Mouse (Mus musculus): ENCODE measurements at regions not wholly inside any gene's neighbourhood (a gene's known extent, or its start where the extent isn't known, plus 50 kb on each side); places are given as distances from the start of the nearest gene placed in this dataset.

DNA sequence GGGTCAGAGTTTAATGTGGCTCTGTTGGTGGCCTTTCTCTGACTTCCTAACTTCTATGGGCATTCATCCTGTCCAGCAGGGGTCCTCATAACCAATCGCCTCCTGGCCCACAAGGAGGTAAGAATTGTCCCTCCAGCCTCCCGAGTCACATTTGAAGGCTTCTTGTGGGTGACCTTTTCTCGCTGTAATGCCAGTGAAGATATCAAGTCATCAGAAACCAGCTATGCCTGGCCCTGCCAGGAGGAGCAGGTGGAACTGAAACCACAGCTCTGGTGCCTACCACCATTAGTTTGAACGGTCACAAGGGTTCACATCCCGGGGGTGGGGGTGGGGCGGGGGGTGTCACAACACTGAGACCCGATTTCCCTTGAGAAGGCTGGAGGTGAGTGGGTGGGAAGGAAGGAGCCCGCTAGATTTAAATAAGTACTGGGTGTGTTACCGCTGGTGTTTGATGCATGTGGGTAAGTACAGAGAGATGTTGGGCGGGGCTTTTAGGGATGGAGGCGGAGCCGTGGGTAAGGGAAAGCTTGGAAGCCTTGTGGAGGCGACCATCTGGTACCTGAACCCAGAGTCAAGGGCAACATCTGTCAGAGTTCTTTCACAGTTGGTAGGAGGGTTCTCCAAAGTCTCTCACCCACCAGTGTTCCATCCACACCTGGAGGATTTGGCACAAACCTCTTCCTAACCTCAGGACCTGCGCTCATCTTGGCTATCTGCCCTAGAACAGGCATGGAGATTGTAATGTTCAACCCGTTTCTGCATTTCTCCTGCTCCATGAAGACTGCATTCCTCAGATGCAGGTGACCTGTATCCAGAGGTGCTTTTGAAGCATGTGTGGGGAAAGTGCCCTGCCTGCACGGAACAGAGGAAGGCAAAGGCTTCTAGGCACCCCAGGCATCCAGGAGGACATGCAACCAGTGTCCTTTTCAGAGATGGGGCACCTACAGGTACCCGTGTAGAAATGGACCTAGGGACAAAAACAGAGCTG is 128.2 kb downstream of the Cd24a start:
- ATAC-seq (replicated peaks; ENCODE audit: low FRiP score), result peak; percentile 23; the same call in 1 of the 2 replicates
- H3K9me3 ChIP-seq (replicated peaks), result no peaks in the 10 kb centered on the region
- H3K4me1 ChIP-seq, result peaks cover 17% of the 10 kb centered on the region; the same call in 1 of the 2 replicates
- no peak overlapping the region for H3K4me2 ChIP-seq
- H3K36me3 ChIP-seq, result no peaks in the 10 kb centered on the region
- no peak overlapping the region for H3K4me3 ChIP-seq (replicated peaks)
- 62% methylated on average over 17 of the region's 17 CpGs for WGBS
- no peak overlapping the region for H3K9ac ChIP-seq
- H3K27ac ChIP-seq, result peak overlapping the region; percentile 45; the same call in 1 of the 2 replicates
- no peaks in the 10 kb centered on the region for H3K27me3 ChIP-seq

GRCm38 (mm10) chr10:43707011-43707410 is 128.9 kb downstream of the Cd24a start:
- Histone ChIP-seq H3K9me3 (replicated peaks) (no peaks in the 10 kb centered on the region), H3K36me3 (no peaks in the 10 kb centered on the region), H3K9ac (no peak overlapping the region), H3K27ac (peak overlapping the region; percentile 56; the same call in 1 of the 2 replicates), H3K27me3 (no peaks in the 10 kb centered on the region), H3K4me1 (peaks cover 17% of the 10 kb centered on the region; the same call in 1 of the 2 replicates), H3K4me3 (replicated peaks) (no peak overlapping the region), H3K4me2 (no peak overlapping the region)
- 86% methylated on average over 5 of the region's 5 CpGs for WGBS
- no peak for ATAC-seq (replicated peaks; ENCODE audit: low FRiP score)

DNA sequence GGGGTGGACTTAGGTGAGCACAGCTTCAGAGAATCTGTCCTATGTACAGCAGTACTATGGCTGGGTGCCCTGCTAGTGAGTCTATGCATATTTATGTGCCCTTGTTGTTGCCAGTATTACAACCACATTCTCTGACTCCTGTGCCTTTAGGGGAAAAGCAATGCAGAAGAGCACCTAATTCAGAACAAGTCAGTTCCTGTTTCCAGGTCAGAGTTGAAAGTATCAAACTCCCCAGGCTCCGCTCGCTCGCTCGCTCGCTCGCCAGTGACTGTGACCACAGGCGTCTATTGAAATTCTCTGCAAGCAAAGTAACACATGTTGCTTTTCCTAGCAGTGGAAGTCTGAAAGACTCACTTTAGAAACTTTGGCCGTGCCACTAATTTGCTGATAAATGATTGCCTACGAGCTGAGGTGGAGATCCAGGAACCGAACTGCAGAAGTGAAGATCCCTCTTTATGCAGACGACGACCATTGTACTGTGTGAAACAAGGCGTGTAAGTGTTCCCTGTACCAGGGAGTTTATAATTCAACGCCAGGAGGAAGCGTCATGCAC is 129.8 kb downstream of the Cd24a start:
- WGBS, result 52% methylated on average over 15 of the region's 15 CpGs
- ATAC-seq (replicated peaks; ENCODE audit: low FRiP score), result peak; percentile 44

GRCm38 (mm10) chr10:43709278-43710033 is 131.4 kb downstream of the Cd24a start:
- Histone ChIP-seq H3K4me2 (no peak overlapping the region), H3K9ac (no peak overlapping the region), H3K4me1 (peaks cover 17% of the 10 kb centered on the region; the same call in 1 of the 2 replicates), H3K4me3 (replicated peaks) (no peak overlapping the region), H3K27ac (no peak overlapping the region), H3K9me3 (replicated peaks) (no peaks in the 10 kb centered on the region), H3K27me3 (no peaks in the 10 kb centered on the region), H3K36me3 (no peaks in the 10 kb centered on the region)
- ATAC-seq (replicated peaks; ENCODE audit: low FRiP score), result no peak
- WGBS, result 94% methylated on average over 6 of the region's 6 CpGs

More for the DNA sequence above, 129.8 kb downstream of the Cd24a start:
- no peak overlapping the region for H3K4me3 ChIP-seq (replicated peaks)
- peaks cover 17% of the 10 kb centered on the region; the same call in 1 of the 2 replicates for H3K4me1 ChIP-seq
- H3K27ac ChIP-seq, result peak overlapping the region; percentile 62
- no peak overlapping the region for H3K9ac ChIP-seq
- H3K36me3 ChIP-seq, result no peaks in the 10 kb centered on the region
- H3K9me3 ChIP-seq (replicated peaks), result no peaks in the 10 kb centered on the region
- no peaks in the 10 kb centered on the region for H3K27me3 ChIP-seq
- H3K4me2 ChIP-seq, result no peak overlapping the region

GRCm38 (mm10) chr10:43710186-43710885 is 132.3 kb downstream of the Cd24a start:
- H3K27me3 ChIP-seq, result no peaks in the 10 kb centered on the region
- H3K4me2 ChIP-seq, result no peak overlapping the region
- no peak overlapping the region for H3K27ac ChIP-seq
- no peak overlapping the region for H3K9ac ChIP-seq
- no peak for ATAC-seq (replicated peaks; ENCODE audit: low FRiP score)
- 72% methylated on average over 8 of the region's 8 CpGs for WGBS
- no peak overlapping the region for H3K4me3 ChIP-seq (replicated peaks)
- no peaks in the 10 kb centered on the region for H3K36me3 ChIP-seq
- no peaks in the 10 kb centered on the region for H3K9me3 ChIP-seq (replicated peaks)
- peaks cover 17% of the 10 kb centered on the region; the same call in 1 of the 2 replicates for H3K4me1 ChIP-seq

- no peaks in the 10 kb centered on the region for H3K27me3 ChIP-seq
- peaks cover 17% of the 10 kb centered on the region; the same call in 1 of the 2 replicates for H3K4me1 ChIP-seq
- WGBS, result 88% methylated on average over 2 of the region's 2 CpGs
- ATAC-seq (replicated peaks; ENCODE audit: low FRiP score), result no peak
- H3K27ac ChIP-seq, result no peak overlapping the region
- no peaks in the 10 kb centered on the region for H3K36me3 ChIP-seq
- H3K9me3 ChIP-seq (replicated peaks), result no peaks in the 10 kb centered on the region
- no peak overlapping the region for H3K9ac ChIP-seq
- H3K4me2 ChIP-seq, result no peak overlapping the region
- no peak overlapping the region for H3K4me3 ChIP-seq (replicated peaks)
Observed at GRCm38 (mm10) chr10:43710886-43711256, 132.8 kb downstream of the Cd24a start.

DNA sequence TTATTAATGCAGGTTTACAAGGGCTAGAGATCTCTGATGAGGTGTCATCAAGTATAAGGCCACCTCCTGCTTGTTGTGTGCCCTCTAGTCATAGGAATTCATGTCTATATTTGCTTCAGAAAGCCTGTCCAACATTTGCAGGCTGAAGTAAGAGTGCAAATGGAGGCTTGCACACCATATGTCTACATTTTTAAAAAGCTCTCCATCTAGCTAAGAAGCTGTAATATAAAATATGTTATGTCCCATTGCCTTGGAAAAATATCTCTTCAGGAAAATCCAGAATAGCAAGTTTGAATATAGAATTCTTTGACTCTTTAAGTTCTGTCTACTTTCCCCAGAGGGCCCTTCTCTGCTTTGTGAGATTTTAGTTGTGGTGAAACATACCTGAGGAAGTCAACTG is 134.6 kb downstream of the Cd24a start:
- Histone ChIP-seq H3K27me3 (no peaks in the 10 kb centered on the region), H3K27ac (no peak overlapping the region), H3K9me3 (replicated peaks) (no peaks in the 10 kb centered on the region), H3K9ac (no peak overlapping the region), H3K4me3 (replicated peaks) (no peak overlapping the region), H3K4me2 (no peak overlapping the region), H3K36me3 (no peaks in the 10 kb centered on the region), H3K4me1 (0 out of 2 replicates have a peak, but pooled peaks cover 5% of the 10 kb centered on the region)
- ATAC-seq (replicated peaks; ENCODE audit: low FRiP score), result no peak

DNA sequence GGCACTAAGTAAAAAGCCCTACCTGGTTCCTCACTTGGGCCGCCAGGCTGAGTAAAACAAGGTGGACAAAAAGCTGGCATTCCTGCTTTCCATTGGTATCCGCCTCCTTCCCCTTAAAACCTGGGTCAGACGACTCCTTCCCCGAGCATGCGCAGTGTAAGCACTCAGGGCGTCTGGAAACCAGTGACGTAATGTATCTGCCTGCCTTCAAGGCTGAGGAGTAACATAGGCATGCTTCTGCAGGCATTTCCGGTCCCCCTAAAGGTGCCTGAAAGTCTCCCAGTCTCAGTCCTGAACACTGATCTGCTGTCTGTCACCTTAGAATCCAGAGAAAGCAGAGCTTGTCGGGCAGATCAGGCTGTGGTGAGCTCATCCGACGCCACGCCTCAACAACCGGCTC is 140.7 kb downstream of the Cd24a start:
- Histone ChIP-seq H3K36me3 (no peaks in the 10 kb centered on the region), H3K9me3 (replicated peaks) (no peaks in the 10 kb centered on the region), H3K9ac (no peak overlapping the region), H3K4me3 (replicated peaks) (no peak overlapping the region), H3K4me2 (no peak overlapping the region), H3K27ac (peak overlapping the region; percentile 10; the same call in 1 of the 2 replicates), H3K4me1 (peaks cover 32% of the 10 kb centered on the region), H3K27me3 (no peaks in the 10 kb centered on the region)
- no peak for ATAC-seq (replicated peaks; ENCODE audit: low FRiP score)
- 53% methylated on average over 13 of the region's 13 CpGs for WGBS

- Histone ChIP-seq H3K4me1 (peaks cover 36% of the 10 kb centered on the region), H3K9ac (no peak overlapping the region), H3K4me2 (no peak overlapping the region), H3K9me3 (replicated peaks) (no peaks in the 10 kb centered on the region), H3K27ac (no peak overlapping the region), H3K27me3 (no peaks in the 10 kb centered on the region), H3K36me3 (no peaks in the 10 kb centered on the region), H3K4me3 (replicated peaks) (no peak overlapping the region)
- 55% methylated on average over 4 of the region's 4 CpGs for WGBS
- no peak for ATAC-seq (replicated peaks; ENCODE audit: low FRiP score)
Observed at GRCm38 (mm10) chr10:43721356-43721755, 143.3 kb downstream of the Cd24a start.

DNA sequence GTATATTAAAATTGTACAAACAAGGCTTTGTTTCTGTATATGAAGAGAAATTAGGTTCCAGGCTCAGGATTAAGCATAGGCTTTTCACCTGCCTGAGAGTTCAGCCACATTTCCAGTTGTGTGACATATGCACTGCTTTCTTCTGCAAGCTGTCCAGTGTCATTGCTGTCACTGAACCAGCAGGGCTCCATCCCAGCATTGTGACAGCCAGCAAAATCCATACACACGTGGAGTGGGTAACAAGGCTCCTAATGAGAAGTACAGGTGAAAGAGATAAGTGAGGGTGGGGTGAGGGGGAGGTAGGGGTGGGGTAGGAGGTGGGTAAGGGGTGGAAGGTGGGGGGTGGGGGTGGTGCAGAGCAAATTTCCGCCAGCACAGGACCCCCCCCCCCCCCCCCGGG is 144.1 kb downstream of the Cd24a start:
- peak overlapping the region; percentile 84; the same call in 1 of the 2 replicates for H3K27ac ChIP-seq
- H3K36me3 ChIP-seq, result no peaks in the 10 kb centered on the region
- H3K9me3 ChIP-seq (replicated peaks), result no peaks in the 10 kb centered on the region
- H3K9ac ChIP-seq, result no peak overlapping the region
- no peaks in the 10 kb centered on the region for H3K27me3 ChIP-seq
- H3K4me2 ChIP-seq, result peak overlapping the region; percentile 63
- WGBS, result 10% methylated on average over 3 of the region's 3 CpGs
- no peak overlapping the region for H3K4me3 ChIP-seq (replicated peaks)
- H3K4me1 ChIP-seq, result peaks cover 36% of the 10 kb centered on the region
- ATAC-seq (replicated peaks; ENCODE audit: low FRiP score), result no peak

All from kidney, embryonic 15.5 days (tissue).